Mouse (Mus musculus) stomach, embryonic 14.5 days (tissue): ENCODE results near the gene Prdx5. TPM values are rescaled to one million over a fixed set of nuclear protein-coding genes. Genes with fewer than 3 reads are reported as not detected.

ENCODE experiments used
- ATAC-seq: fragments of 200-750 bp; cut with Nextera tagmentation; 2 replicates; pipeline ENCODE4 v1.8.0; 2017; ENCODE audit warnings: low read depth, moderate TSS enrichment; ENCODE audit not compliant: insufficient number of reproducible peaks, insufficient read depth, low FRiP score
- H3K27ac ChIP-seq: fragments of 300-500 bp; sonication (generic); 2 replicates; pipeline ENCODE4 v1.5.1; 2014; ENCODE audit warnings: mild to moderate bottlenecking, low read length, moderate library complexity, mixed read lengths
- H3K27me3 ChIP-seq: fragments of 300-500 bp; sonication (generic); 2 replicates; pipeline ENCODE4 v1.6.1; 2014; ENCODE audit warnings: low read length, control low read depth, mixed read lengths; ENCODE audit not compliant: control insufficient read depth, insufficient read depth
- H3K36me3 ChIP-seq: fragments of 300-500 bp; sonication (generic); 2 replicates; pipeline ENCODE4 v1.6.1; 2014; ENCODE audit warnings: mild to moderate bottlenecking, control low read depth, low read length, moderate library complexity, mixed read lengths; ENCODE audit not compliant: control insufficient read depth, insufficient read depth
- H3K4me1 ChIP-seq: fragments of 300-500 bp; sonication (generic); 2 replicates; pipeline ENCODE4 v1.6.1; 2014; ENCODE audit warnings: low read length, control low read depth, mixed read lengths; ENCODE audit not compliant: control insufficient read depth, insufficient read depth
- H3K4me2 ChIP-seq: fragments of 300-500 bp; sonication (generic); replicated peaks from 2 replicates; pipeline ENCODE4 v1.6.1; 2014; ENCODE audit warnings: low read depth, low read length, control low read depth
- H3K4me3 ChIP-seq: fragments of 300-500 bp; sonication (generic); 2 replicates; pipeline ENCODE4 v1.5.1; 2014; ENCODE audit warnings: low read depth, low read length, control low read depth
- H3K9ac ChIP-seq: fragments of 300-500 bp; sonication (generic); replicated peaks from 2 replicates; pipeline ENCODE4 v1.6.1; 2014; ENCODE audit warnings: low read depth, mild to moderate bottlenecking, control low read depth, low read length, moderate library complexity, mixed read lengths
- H3K9me3 ChIP-seq: fragments of 300-500 bp; sonication (generic); 2 replicates; pipeline ENCODE4 v1.6.1; 2016; ENCODE audit warnings: low read depth, low read length, control low read depth; ENCODE audit not compliant: control insufficient read depth
- WGBS: fragments of 180-500 bp; shearing (Covaris S2); extraction: QIAGEN DNeasy Blood & Tissue Kit; methylation state at CpG from one replicate; pipeline ENCODE4 v1.1.7; 2014; 5-methylcytosine and 5-hydroxymethylcytosine counted together
- polyA plus RNA-seq: library from polyadenylated mRNA; unstranded; fragments of >200 nt; fragmentation: Nextera tagmentation; extraction: Ambion mirVana; gene quantifications from 2 replicates; pipeline ENCODE4 v1.2.1, GENCODE M21; 2014

Gene Prdx5
- polyA plus RNA-seq, 1 experiment from 2014 or later: 172 TPM

DNA sequence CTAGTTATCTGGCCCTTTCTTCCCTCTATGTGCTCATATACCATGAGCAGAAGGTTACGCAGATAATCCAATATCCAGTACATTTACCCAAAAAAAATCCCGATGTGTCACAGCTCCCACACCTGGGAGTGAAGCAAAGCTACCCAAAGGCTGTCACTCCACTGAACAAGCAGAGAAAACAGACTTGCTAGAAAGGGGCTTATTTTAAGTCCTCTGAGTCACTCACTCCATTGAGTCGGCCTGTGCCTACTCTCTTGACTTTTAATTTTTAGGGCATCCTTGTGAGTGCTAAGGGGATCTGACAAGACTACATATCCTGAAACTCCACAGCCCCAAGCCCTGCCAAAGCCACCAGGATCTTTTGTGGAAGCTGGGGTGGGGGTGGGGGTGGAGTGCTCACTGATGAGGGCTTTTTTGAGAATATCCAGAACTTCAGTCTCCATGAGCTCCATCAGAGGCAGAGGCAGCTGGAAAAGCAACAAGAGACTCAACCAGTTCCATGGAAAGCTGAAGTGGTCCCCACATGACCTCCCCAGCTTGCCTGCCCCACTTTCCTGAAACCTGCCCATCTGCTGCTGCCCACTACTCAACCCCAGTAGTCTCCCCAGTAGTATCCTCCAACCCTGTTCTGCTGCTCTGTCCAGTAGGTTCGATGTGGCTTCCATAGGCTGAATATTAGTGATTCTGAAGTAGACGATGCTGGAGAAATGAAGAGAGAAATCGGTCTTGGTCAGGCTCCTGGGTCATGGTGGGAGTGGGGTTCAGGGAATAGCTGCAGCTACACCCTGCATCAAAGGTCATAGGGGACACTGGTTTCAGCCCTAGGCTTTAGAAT lies 13.2 kb upstream of the Prdx5 start:
- no peaks in the 10 kb centered on the region for H3K36me3 ChIP-seq
- no peak overlapping the region; the same call in 1 of the 2 replicates for H3K4me3 ChIP-seq
- peaks cover 16% of the 10 kb centered on the region for H3K4me1 ChIP-seq
- no peak for ATAC-seq
- no peaks in the 10 kb centered on the region for H3K9me3 ChIP-seq
- no peak overlapping the region for H3K4me2 ChIP-seq
- peaks cover 28% of the 10 kb centered on the region for H3K27me3 ChIP-seq
- WGBS: 62% methylated on average over 6 of the region's 6 CpGs
- H3K27ac ChIP-seq: no peak overlapping the region
- no peak overlapping the region for H3K9ac ChIP-seq

DNA sequence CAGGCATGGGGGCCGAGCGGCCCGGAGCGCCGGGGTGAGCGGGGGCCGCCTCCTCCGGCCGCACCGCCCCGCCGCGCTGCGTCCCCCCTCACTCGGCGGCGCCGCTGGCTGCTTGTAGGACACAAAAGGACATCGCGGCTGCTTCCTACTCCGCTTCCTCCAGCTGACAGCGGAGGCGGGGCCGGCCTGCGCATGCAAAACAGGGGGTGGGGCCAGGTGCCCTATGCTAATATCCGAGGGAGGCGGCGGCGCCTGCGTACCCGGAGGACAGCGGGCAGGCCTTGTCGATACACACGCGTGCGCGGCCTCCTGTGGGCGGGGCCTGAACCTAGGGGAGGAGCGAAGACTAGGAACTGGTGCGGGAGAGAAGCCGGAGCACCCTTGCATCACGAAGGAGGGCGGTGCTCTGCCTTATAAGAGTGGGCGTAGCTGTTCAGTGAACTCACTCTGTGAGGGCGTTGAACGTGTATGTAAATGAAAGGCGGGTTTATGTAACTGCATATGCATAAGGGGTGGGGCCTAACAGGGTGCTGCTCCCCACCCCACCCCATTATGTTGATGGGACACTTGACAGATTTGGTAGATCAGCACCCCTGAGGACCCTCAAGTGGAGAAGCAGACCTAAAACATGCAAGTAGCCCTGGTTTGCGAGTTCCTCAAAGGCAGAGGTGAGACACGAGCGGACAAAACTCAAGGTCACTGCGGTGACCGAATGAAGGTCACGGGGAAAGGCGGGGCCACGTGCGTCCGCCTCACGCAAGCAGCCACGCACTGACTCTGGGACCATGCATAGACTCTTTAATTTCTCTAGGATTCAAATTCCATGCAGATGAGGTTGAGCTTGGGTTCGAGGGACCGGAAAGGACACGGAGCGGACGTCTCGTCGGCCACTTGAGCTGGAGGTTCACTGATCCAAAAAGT lies 12.0 kb upstream of the Prdx5 start, which contains the start of gene Esrra:
Gene Esrra (minus strand): TSS at position 167 of the 921 bp plus-strand sequence.
- ATAC-seq: peak; percentile 94
- no peaks in the 10 kb centered on the region for H3K9me3 ChIP-seq
- peak within 1 kb of the TSS; percentile 89 for H3K4me2 ChIP-seq
- H3K9ac ChIP-seq: peak within 1 kb of the TSS; percentile 29
- peaks cover 22% of the 10 kb centered on the region for H3K27me3 ChIP-seq
- no peaks in the 10 kb centered on the region for H3K36me3 ChIP-seq
- peak within 1 kb of the TSS; percentile 45 for H3K4me3 ChIP-seq
- H3K4me1 ChIP-seq: peaks cover 16% of the 10 kb centered on the region
- H3K27ac ChIP-seq: peak within 1 kb of the TSS; percentile 56; the same call in 1 of the 2 replicates
- 1% methylated on average over 64 of the region's 66 CpGs for WGBS

DNA sequence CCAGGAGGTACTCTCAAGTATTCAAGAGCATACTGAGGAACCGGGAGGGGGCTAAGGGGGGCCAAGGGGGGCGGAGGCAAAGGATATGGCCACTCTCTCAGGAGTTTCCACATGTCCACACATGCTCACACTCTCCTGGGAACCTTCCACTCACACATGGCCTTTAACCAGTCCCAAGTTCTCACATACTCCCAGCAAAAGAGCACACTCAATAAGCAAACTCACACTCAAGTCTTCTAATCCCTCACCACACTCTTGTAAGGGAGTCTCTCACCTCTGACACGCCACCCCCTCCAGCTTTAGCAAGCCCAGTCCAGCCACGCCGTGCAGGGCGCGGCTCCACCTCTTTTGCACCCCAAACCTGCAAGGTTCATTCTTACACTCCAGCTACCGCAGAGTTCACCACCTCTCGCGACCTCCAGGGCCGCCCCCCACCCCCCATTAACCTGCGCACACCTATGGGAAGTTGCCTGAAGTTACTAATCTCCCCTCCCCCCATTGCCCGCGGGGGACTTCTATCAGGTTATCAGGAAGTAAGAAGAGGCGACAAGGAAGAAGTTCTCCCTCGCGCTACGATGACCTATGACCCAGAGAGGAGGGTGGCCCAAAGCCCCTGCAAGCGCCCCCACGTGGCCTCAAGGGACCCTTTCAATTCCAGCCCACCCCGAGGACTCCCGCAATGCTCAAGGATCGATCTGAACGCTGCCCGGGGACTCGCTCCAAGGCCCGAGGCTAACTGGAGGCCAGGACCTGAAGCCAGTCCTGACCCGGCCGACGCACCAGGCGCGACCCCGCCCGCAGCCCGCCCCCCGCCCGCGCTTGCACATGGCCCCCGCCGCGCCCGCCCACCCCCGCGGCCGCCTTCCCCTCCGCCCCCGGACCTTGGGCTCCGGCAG lies 11.1 kb upstream of the Prdx5 start:
- peak overlapping the region; percentile 29 for H3K9ac ChIP-seq
- H3K27me3 ChIP-seq: peaks cover 13% of the 10 kb centered on the region
- 2% methylated on average over 45 of the region's 48 CpGs for WGBS
- peak overlapping the region; percentile 89 for H3K4me2 ChIP-seq
- ATAC-seq: peak; percentile 1; the same call in 1 of the 2 replicates
- H3K4me1 ChIP-seq: peaks cover 16% of the 10 kb centered on the region
- H3K27ac ChIP-seq: peak overlapping the region; percentile 56; the same call in 1 of the 2 replicates
- H3K4me3 ChIP-seq: peak overlapping the region; percentile 45
- H3K36me3 ChIP-seq: no peaks in the 10 kb centered on the region
- H3K9me3 ChIP-seq: no peaks in the 10 kb centered on the region

DNA sequence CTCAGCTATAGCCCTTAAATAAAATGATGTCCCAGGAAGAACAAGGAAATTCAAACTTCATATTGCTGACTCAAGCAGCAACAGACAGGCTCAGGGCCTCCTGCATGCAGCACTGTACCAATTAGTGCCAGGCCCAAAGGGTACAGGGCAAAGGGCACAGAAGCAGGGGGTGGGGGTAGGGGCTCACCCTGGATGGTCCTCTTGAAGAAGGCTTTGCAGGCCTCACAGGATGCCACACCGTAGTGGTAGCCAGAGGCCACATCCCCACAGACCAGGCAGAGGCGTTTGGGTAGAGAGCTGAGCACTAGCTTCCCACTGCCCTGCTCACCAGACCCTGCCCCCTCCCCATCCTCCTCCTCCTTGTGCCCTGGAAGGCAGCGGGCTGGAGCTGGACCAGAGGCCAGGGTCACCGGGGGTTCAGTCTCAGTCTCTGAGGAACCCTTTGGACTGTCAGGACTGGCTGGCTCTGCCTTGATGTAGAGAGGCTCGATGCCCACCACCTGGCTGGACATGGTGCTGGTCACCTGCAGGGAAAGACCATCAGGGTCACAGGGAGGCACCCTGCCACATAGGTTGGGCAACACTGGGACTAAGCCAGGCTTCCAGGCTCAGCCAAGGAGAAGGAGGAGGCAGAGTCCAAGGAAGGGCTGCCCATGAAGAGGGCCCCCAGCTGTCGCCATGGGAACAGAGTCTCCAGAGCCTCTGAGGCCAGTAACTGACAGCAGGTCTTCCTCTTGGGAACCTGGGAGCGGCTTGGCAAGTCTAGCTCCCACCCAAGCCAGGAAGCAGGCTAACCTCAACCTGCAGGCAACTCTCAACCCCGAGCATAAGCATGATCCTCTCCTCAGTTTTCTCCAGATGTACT lies 10.2 kb upstream of the Prdx5 start:
- Histone ChIP-seq H3K9me3 (no peaks in the 10 kb centered on the region), H3K4me3 (peak overlapping the region; percentile 45), H3K36me3 (no peaks in the 10 kb centered on the region), H3K27me3 (0 out of 2 replicates have a peak, but pooled peaks cover 5% of the 10 kb centered on the region), H3K27ac (peak overlapping the region; percentile 56; the same call in 1 of the 2 replicates), H3K4me1 (peaks cover 12% of the 10 kb centered on the region), H3K4me2 (peak overlapping the region; percentile 89), H3K9ac (peak overlapping the region; percentile 29; the same call in 1 of the 2 replicates)
- no peak for ATAC-seq
- 35% methylated on average over 8 of the region's 8 CpGs for WGBS

DNA sequence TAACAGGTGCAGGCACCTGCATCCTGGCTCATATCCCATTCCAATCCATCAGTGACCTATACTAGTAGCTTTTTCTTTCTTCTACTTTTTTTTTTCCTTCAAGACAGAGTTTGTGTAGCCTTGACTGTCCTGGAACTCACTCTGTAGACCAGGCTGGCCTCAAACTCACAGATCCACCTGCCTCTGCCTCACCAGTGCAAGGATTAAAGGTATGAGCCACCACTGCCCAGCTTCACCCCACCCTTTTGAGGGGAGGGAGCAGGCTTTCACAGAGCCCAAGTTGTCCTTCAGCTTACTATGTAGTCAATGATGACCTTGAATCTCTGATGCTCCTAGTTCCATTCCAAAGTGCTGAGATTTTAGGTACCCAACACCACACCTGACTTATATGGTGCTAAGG lies 9.5 kb upstream of the Prdx5 start:
- H3K4me2 ChIP-seq: no peak overlapping the region
- H3K9ac ChIP-seq: no peak overlapping the region
- H3K4me3 ChIP-seq: no peak overlapping the region
- ATAC-seq: no peak
- H3K4me1 ChIP-seq: peaks cover 12% of the 10 kb centered on the region
- no peaks in the 10 kb centered on the region for H3K27me3 ChIP-seq
- H3K9me3 ChIP-seq: no peaks in the 10 kb centered on the region
- no peak overlapping the region for H3K27ac ChIP-seq
- H3K36me3 ChIP-seq: no peaks in the 10 kb centered on the region

DNA sequence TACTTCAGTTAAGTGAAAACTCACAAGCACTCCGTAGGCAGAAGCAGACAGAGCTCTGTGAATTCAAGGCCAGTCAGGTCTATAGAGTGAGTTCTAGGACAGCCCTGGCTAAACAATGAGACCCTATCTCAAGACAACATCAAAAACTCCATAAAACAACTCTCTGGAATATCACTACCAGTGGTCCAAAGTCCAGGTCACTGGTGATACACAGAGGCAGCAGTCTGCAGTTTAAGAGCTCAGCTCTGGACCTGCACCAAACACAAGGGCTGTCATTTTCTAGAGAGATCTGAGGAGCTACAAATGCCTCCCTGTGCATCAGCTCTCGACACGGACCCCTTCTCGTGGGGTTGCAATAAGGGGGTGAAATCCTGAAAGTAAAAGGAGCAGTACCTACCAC lies 8.4 kb upstream of the Prdx5 start:
- H3K27ac ChIP-seq: 0 out of 2 replicates have a peak overlapping the region, but pooled peaks have one; percentile 21
- ATAC-seq: no peak
- H3K9me3 ChIP-seq: no peaks in the 10 kb centered on the region
- H3K4me1 ChIP-seq: peaks cover 12% of the 10 kb centered on the region
- H3K9ac ChIP-seq: no peak overlapping the region
- peaks cover 1% of the 10 kb centered on the region; the same call in 1 of the 2 replicates for H3K36me3 ChIP-seq
- 84% methylated on average over 4 of the region's 4 CpGs for WGBS
- H3K4me3 ChIP-seq: no peak overlapping the region
- H3K27me3 ChIP-seq: no peaks in the 10 kb centered on the region
- H3K4me2 ChIP-seq: no peak overlapping the region

DNA sequence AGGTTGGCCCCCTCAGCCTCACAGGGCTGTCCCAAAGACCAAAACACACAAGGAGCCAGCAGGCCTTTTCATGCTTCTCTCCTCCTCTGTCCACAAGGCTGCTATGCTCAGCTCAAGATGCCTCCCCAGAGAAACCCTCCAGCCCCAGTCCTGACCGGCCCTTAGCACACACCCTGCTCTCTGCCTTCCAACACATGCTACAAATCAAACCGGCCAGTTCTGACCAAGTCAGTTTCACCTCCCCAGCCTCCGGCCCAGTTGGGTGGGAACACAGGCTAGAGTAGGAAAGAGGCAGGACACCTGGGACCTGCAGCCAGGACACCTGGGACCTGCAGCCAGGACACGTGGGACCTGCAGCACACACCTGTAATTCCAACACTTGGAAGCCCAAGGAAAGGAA lies 6.6 kb upstream of the Prdx5 start:
- no peak overlapping the region for H3K27ac ChIP-seq
- 0 out of 2 replicates have a peak overlapping the region, but pooled peaks have one; percentile 6 for H3K9ac ChIP-seq
- peaks cover 19% of the 10 kb centered on the region for H3K36me3 ChIP-seq
- ATAC-seq: no peak
- WGBS: 72% methylated on average over 4 of the region's 4 CpGs
- no peak overlapping the region for H3K4me3 ChIP-seq
- H3K9me3 ChIP-seq: no peaks in the 10 kb centered on the region
- H3K4me1 ChIP-seq: peaks cover 12% of the 10 kb centered on the region
- no peaks in the 10 kb centered on the region for H3K27me3 ChIP-seq
- H3K4me2 ChIP-seq: no peak overlapping the region
